ENCODE assay signal across 12 mouse cellular contexts in genomic region chr13:53462649-53462970, GRCm38 (mm10). TPM values are rescaled to one million over a fixed set of nuclear protein-coding genes. Genes with fewer than 3 reads are reported as not detected.
DNase-seq lines count a peak whose midpoint lies in the region; ATAC-seq and TF ChIP-seq lines count a peak whose summit lies in the region.
"Had no signal": no experiment of that assay in that cellular context is flagged by ENCODE, and none has a peak within 500 bp of the region (broad histone marks: within the 10 kb centered on the region; RNA-seq: fewer than 3 reads in every experiment).

No protein-coding gene starts in this region.

- no peaks in the 10 kb centered on the region for H3K9me3 ChIP-seq in heart, embryonic 10.5 days
- H3K9me3 ChIP-seq in E14TG2a.4 (ENCODE audit: low read length), result no peaks in the 10 kb centered on the region
- no peaks in the 10 kb centered on the region for H3K9me3 ChIP-seq in hindbrain, embryonic 10.5 days
- H3K9me3 ChIP-seq in liver, postnatal 0 days (ENCODE audit: low read length), result no peaks in the 10 kb centered on the region

- peaks cover 41% of the 10 kb centered on the region for H3K4me1 ChIP-seq in heart, embryonic 10.5 days
- peaks cover 70% of the 10 kb centered on the region for H3K4me1 ChIP-seq in E14TG2a.4 (replicated peaks; ENCODE audit: low read depth, low read length)
- H3K4me1 ChIP-seq in hindbrain, embryonic 10.5 days (replicated peaks), result peaks cover 63% of the 10 kb centered on the region
- no peaks in the 10 kb centered on the region for H3K4me1 ChIP-seq in liver, postnatal 0 days (ENCODE audit: insufficient read depth)

- H3K27me3 ChIP-seq in heart, embryonic 10.5 days (ENCODE audit: insufficient read depth, poor library complexity, severe bottlenecking), result peaks cover 92% of the 10 kb centered on the region
- H3K27me3 ChIP-seq in E14TG2a.4 (ENCODE audit: insufficient read depth, low read length), result peaks cover 87% of the 10 kb centered on the region
- H3K27me3 ChIP-seq in hindbrain, embryonic 10.5 days (ENCODE audit: insufficient read depth, poor library complexity, severe bottlenecking), result peaks cover 99% of the 10 kb centered on the region
- H3K27me3 ChIP-seq in liver, postnatal 0 days (ENCODE audit: insufficient read depth, low read length), result peaks cover 72% of the 10 kb centered on the region

- no peak overlapping the region for H3K4me2 ChIP-seq in liver, postnatal 0 days (ENCODE audit: low read depth, low read length)

- H3K36me3 ChIP-seq in heart, embryonic 10.5 days, result no peaks in the 10 kb centered on the region
- no peaks in the 10 kb centered on the region for H3K36me3 ChIP-seq in E14TG2a.4 (ENCODE audit: insufficient read depth, low read length)
- no peaks in the 10 kb centered on the region for H3K36me3 ChIP-seq in hindbrain, embryonic 10.5 days
- H3K36me3 ChIP-seq in liver, postnatal 0 days (replicated peaks; ENCODE audit: insufficient read depth, low read length), result no peaks in the 10 kb centered on the region

- TF ChIP-seq CTCF in E14TG2a.4 (conservative IDR thresholded peaks at IDR 0.05; ENCODE audit: low read length), result no peak
- TF ChIP-seq CTCF in liver, postnatal 0 days (IDR thresholded peaks at IDR 0.05; ENCODE audit: low read depth), result no peak

- no peak for ATAC-seq in liver, postnatal 0 days

- DNase-seq in heart, embryonic 10.5 days (ENCODE audit: low spot score), result no peak
- DNase-seq in heart, postnatal 14 days, result no peak
- DNase-seq in hindbrain, embryonic 10.5 days (ENCODE audit: low spot score), result no peak
- no peak for DNase-seq in liver, postnatal 0 days
- DNase-seq in spleen, postnatal 4 days (ENCODE audit: low spot score in 2 of 2), result no peak
- no peak for DNase-seq in left cerebral cortex, adult 18-20 months (ENCODE audit: low spot score in 2 of 2)
- no peak for DNase-seq in right cerebral cortex, postnatal 14 days
- DNase-seq: cerebellum, postnatal 36 days; heart, postnatal 4 days; right cerebral cortex, adult 18-20 months had no signal

- no peak for TF ChIP-seq EP300 in liver, postnatal 0 days (IDR thresholded peaks at IDR 0.05; ENCODE audit: low read depth)

- H3K4me3 ChIP-seq in heart, embryonic 10.5 days, result peak overlapping the region; percentile 60
- peak overlapping the region; percentile 69 for H3K4me3 ChIP-seq in E14TG2a.4 (replicated peaks; ENCODE audit: low read length)
- H3K4me3 ChIP-seq in hindbrain, embryonic 10.5 days, result peak overlapping the region; percentile 54
- peak overlapping the region; percentile 21; the same call in 1 of the 2 replicates for H3K4me3 ChIP-seq in liver, postnatal 0 days (ENCODE audit: low read depth, low read length)

- intact Hi-C loops in heart, postnatal 14 days (cut with DNase I), result loop anchor here (2.0 to 5.0 kb wide), 3 partner anchors 130 to 300 kb away; no protein-coding TSS in a partner anchor

- no peak overlapping the region for H3K9ac ChIP-seq in liver, postnatal 0 days (replicated peaks)

- peak overlapping the region; percentile 69 for H3K27ac ChIP-seq in heart, embryonic 10.5 days
- H3K27ac ChIP-seq in hindbrain, embryonic 10.5 days, result peak overlapping the region; percentile 89
- H3K27ac ChIP-seq in liver, postnatal 0 days (ENCODE audit: low read depth), result no peak overlapping the region

- WGBS in heart, embryonic 10.5 days, result 2% methylated on average over 15 of the region's 15 CpGs
- under 1% methylated on average over 15 of the region's 15 CpGs for WGBS in hindbrain, embryonic 10.5 days
- WGBS in liver, postnatal 0 days (ENCODE audit: insufficient replicate concordance), result under 1% methylated on average over 15 of the region's 15 CpGs

RNA-seq across cellular contexts. Expression of gene Msx2, which starts 10.3 kb away (rescaled TPM):
- polyA plus RNA-seq in heart, embryonic 10.5 days (2016; fragmentation: Nextera tagmentation; extraction: Ambion mirVana), result 15.3 and 27.4 TPM in 2 replicates
- total RNA-seq in heart, postnatal 14 days (2021), result under 1 TPM; 0.65 to 0.71 TPM
- 45.5 and 57.9 TPM in 2 replicates for polyA plus RNA-seq in hindbrain, embryonic 10.5 days (2016; fragmentation: Nextera tagmentation; extraction: Ambion mirVana)
- polyA plus RNA-seq in liver, postnatal 0 days (2015; fragmentation: Nextera tagmentation; extraction: Ambion mirVana), result not detected in 2 replicates
- under 1 TPM; 0.42 to 0.54 TPM for total RNA-seq in left cerebral cortex, adult 18-20 months (2021)
- total RNA-seq: liver, adult 2 months had no signal
- polyA plus RNA-seq: liver, adult 2 months had no signal

Comparison
In these comparisons a context has a peak if more than half of its experiments do, and no peak if none do; other contexts are left out.
1. RNA of gene Msx2, which starts 10.3 kb away (polyA plus RNA-seq): 45.5 to 57.9 TPM in hindbrain, embryonic 10.5 days and 15.3 to 27.4 TPM in heart, embryonic 10.5 days; not detected in liver, postnatal 0 days; every median in the first group is over 10 times any median in the second.
2. Peak in every context shown above with its lines, with median percentiles within 50 percentile points of each other: H3K4me3 ChIP-seq.